Mouse (Mus musculus) midbrain, embryonic 14.5 days (tissue): ENCODE results near the gene Tead4. TPM values are rescaled to one million over a fixed set of nuclear protein-coding genes. Genes with fewer than 3 reads are reported as not detected.
"Not testable (repeated sequence)": the region's sequence is repeated elsewhere in the genome, so short reads cannot be mapped to it uniquely, and the experiment has no call there.

Experiments
- ATAC-seq: fragments of 200-750 bp; cut with Nextera tagmentation; 2 replicates; pipeline ENCODE4 v1.8.0; 2017; ENCODE audit warnings: moderate number of reproducible peaks, moderate library complexity; ENCODE audit not compliant: low FRiP score, low TSS enrichment
- DNase-seq: peaks from one replicate; pipeline ENCODE4 v3.0.0-alpha.2; 2015
- H3K27ac ChIP-seq: fragments of 300-500 bp; sonication (generic); replicated peaks from 2 replicates; pipeline ENCODE4 v1.5.1; 2014; ENCODE audit warnings: mild to moderate bottlenecking, low read depth, low read length, moderate library complexity
- H3K27me3 ChIP-seq: fragments of 300-500 bp; sonication (generic); 2 replicates; pipeline ENCODE4 v1.6.1; 2014; ENCODE audit warnings: low read length, control low read depth, mixed read lengths; ENCODE audit not compliant: control insufficient read depth, insufficient read depth
- H3K36me3 ChIP-seq: fragments of 300-500 bp; sonication (generic); 2 replicates; pipeline ENCODE4 v1.6.1; 2014; ENCODE audit warnings: low read length, control low read depth; ENCODE audit not compliant: control insufficient read depth, insufficient read depth
- H3K4me1 ChIP-seq: fragments of 300-500 bp; sonication (generic); 2 replicates; pipeline ENCODE4 v1.6.1; 2014; ENCODE audit warnings: mild to moderate bottlenecking, antibody characterized with exemption, low read length, control low read depth; ENCODE audit not compliant: control insufficient read depth, insufficient read depth
- H3K4me2 ChIP-seq: fragments of 300-500 bp; sonication (generic); 2 replicates; pipeline ENCODE4 v1.6.1; 2014; ENCODE audit warnings: mild to moderate bottlenecking, low read length, moderate library complexity
- H3K4me3 ChIP-seq: fragments of 300-500 bp; sonication (generic); replicated peaks from 2 replicates; pipeline ENCODE4 v1.5.1; 2014; ENCODE audit warnings: low read depth, low read length
- H3K9ac ChIP-seq: fragments of 300-500 bp; sonication (generic); replicated peaks from 2 replicates; pipeline ENCODE4 v1.6.1; 2014; ENCODE audit warnings: mild to moderate bottlenecking, low read length, moderate library complexity
- H3K9me3 ChIP-seq: fragments of 300-500 bp; sonication (generic); 2 replicates; pipeline ENCODE4 v1.6.1; 2016; ENCODE audit warnings: low read length, control low read depth, mixed read lengths; ENCODE audit not compliant: control insufficient read depth
- WGBS: fragments of 180-500 bp; shearing (Covaris S2); extraction: QIAGEN DNeasy Blood & Tissue Kit; methylation state at CpG from one replicate; pipeline ENCODE4 v1.1.7; 2014; 5-methylcytosine and 5-hydroxymethylcytosine counted together
- polyA plus RNA-seq: library from polyadenylated mRNA; unstranded; fragments of >200 nt; fragmentation: Nextera tagmentation; extraction: Ambion mirVana; gene quantifications from 2 replicates; pipeline ENCODE4 v1.2.1, GENCODE M21; 2014

Tead4 gene
- polyA plus RNA-seq, 1 experiment from 2014 or later = 0.55 TPM

DNA sequence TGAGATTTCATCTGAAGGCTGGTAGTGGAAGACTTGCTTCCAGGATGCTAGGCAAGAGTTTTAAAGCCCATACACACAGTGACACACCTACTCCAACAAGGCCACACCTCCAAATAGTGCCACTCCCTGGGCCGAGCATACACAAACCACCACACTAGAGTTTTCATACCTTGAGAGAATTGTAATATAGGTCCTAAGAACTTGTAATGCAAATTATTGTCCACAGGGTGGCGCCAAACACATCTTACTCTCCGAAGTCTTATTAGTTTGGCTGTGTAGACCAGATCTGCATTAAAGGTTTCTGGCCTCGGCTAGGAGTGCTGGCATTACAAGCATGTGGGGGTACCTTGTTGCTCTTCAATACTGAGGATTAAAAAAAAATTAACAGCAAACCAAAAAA is 17.7 kb upstream of the Tead4 start:
- Histone ChIP-seq H3K4me2 (no peak overlapping the region), H3K9ac (no peak overlapping the region), H3K4me1 (no peaks in the 10 kb centered on the region), H3K4me3 (no peak overlapping the region), H3K9me3 (no peaks in the 10 kb centered on the region), H3K27ac (no peak overlapping the region), H3K36me3 (peaks cover 24% of the 10 kb centered on the region), H3K27me3 (no peaks in the 10 kb centered on the region)
- peak; percentile 89 for DNase-seq
- WGBS = 11% methylated on average over 4 of the region's 4 CpGs
- no peak; the same call in 1 of the 2 replicates for ATAC-seq

GRCm38 (mm10) chr6:128315597-128315996 is 15.0 kb upstream of the Tead4 start:
- H3K27ac ChIP-seq = no peak overlapping the region
- no peak overlapping the region for H3K4me2 ChIP-seq
- H3K36me3 ChIP-seq = no peaks in the 10 kb centered on the region
- no peaks in the 10 kb centered on the region for H3K27me3 ChIP-seq
- ATAC-seq (no peak), DNase-seq (no peak)
- no peaks in the 10 kb centered on the region for H3K9me3 ChIP-seq
- H3K4me1 ChIP-seq = no peaks in the 10 kb centered on the region
- H3K4me3 ChIP-seq = no peak overlapping the region
- H3K9ac ChIP-seq = no peak overlapping the region
- 75% methylated on average over 8 of the region's 8 CpGs for WGBS

- no peaks in the 10 kb centered on the region for H3K36me3 ChIP-seq
- no peak overlapping the region for H3K9ac ChIP-seq
- H3K27ac ChIP-seq = no peak overlapping the region
- no peak for DNase-seq
- WGBS = 90% methylated on average over 6 of the region's 6 CpGs
- no peak overlapping the region for H3K4me2 ChIP-seq
- no peak overlapping the region for H3K4me3 ChIP-seq
- no peaks in the 10 kb centered on the region for H3K4me1 ChIP-seq
- H3K27me3 ChIP-seq = no peaks in the 10 kb centered on the region
- no peak for ATAC-seq
- H3K9me3 ChIP-seq = no peaks in the 10 kb centered on the region
Measured at GRCm38 (mm10) chr6:128314796-128315195, 14.2 kb upstream of the Tead4 start.

GRCm38 (mm10) chr6:128308311-128308710 is 7.7 kb upstream of the Tead4 start:
- WGBS = 27% methylated on average over 4 of the region's 4 CpGs
- Histone ChIP-seq H3K9me3 (no peaks in the 10 kb centered on the region), H3K4me2 (no peak overlapping the region), H3K27me3 (no peaks in the 10 kb centered on the region), H3K27ac (no peak overlapping the region), H3K4me1 (no peaks in the 10 kb centered on the region), H3K4me3 (no peak overlapping the region), H3K9ac (no peak overlapping the region), H3K36me3 (no peaks in the 10 kb centered on the region)
- peak; percentile 63; the same call in 1 of the 2 replicates for ATAC-seq
- peak; percentile 79 for DNase-seq

GRCm38 (mm10) chr6:128304801-128305200 is 4.2 kb upstream of the Tead4 start:
- H3K9me3 ChIP-seq = no peaks in the 10 kb centered on the region
- no peak overlapping the region for H3K27ac ChIP-seq
- no peak overlapping the region for H3K9ac ChIP-seq
- H3K4me2 ChIP-seq = no peak overlapping the region
- H3K4me3 ChIP-seq = no peak overlapping the region
- WGBS = 79% methylated on average over 4 of the region's 4 CpGs
- peaks cover 26% of the 10 kb centered on the region for H3K27me3 ChIP-seq
- no peaks in the 10 kb centered on the region for H3K36me3 ChIP-seq
- ATAC-seq = no peak
- H3K4me1 ChIP-seq = peaks cover 3% of the 10 kb centered on the region; the same call in 1 of the 2 replicates
- DNase-seq = no peak

GRCm38 (mm10) chr6:128302640-128303039 is 2.0 kb upstream of the Tead4 start:
- not testable (repeated sequence) for H3K4me3 ChIP-seq, H3K9me3 ChIP-seq, H3K27ac ChIP-seq, ATAC-seq, H3K36me3 ChIP-seq, H3K4me1 ChIP-seq, H3K9ac ChIP-seq, DNase-seq, H3K4me2 ChIP-seq
- peaks cover 46% of the 10 kb centered on the region for H3K27me3 ChIP-seq
- 71% methylated on average over 3 of the region's 3 CpGs for WGBS

DNA sequence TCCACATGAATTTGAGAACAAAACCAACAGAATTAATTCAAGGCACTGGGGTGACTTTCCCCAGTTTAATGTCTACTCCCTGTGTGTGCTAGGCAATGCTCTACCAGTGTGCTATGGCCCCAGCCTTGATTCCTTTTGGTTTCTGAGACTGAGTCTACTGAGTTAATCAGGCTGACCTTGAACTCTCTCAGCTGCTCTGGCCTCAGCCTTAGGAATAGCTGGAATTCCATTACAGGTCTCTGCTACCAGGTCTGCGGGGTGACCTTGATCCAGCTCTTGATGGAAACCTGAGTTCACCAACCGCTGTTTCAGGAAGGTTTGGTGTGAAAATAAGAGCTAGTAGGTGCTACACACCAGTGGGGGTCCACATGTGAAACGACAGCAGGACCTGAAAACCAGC is 1.3 kb upstream of the Tead4 start:
- WGBS = 88% methylated on average over 3 of the region's 3 CpGs
- no peaks in the 10 kb centered on the region for H3K9me3 ChIP-seq
- peaks cover 8% of the 10 kb centered on the region; the same call in 1 of the 2 replicates for H3K4me1 ChIP-seq
- no peak overlapping the region for H3K4me3 ChIP-seq
- no peak overlapping the region for H3K27ac ChIP-seq
- no peaks in the 10 kb centered on the region for H3K36me3 ChIP-seq
- no peak overlapping the region for H3K4me2 ChIP-seq
- peaks cover 46% of the 10 kb centered on the region for H3K27me3 ChIP-seq
- ATAC-seq = no peak
- H3K9ac ChIP-seq = no peak overlapping the region
- DNase-seq = no peak

- no peaks in the 10 kb centered on the region for H3K36me3 ChIP-seq
- H3K4me2 ChIP-seq = peak overlapping the region; percentile 100; the same call in 1 of the 2 replicates
- no peak overlapping the region for H3K27ac ChIP-seq
- no peaks in the 10 kb centered on the region for H3K9me3 ChIP-seq
- DNase-seq (no peak), ATAC-seq (no peak)
- H3K27me3 ChIP-seq = peaks cover 46% of the 10 kb centered on the region
- H3K9ac ChIP-seq = no peak overlapping the region
- 45% methylated on average over 11 of the region's 11 CpGs for WGBS
- H3K4me3 ChIP-seq = 0 out of 2 replicates have a peak overlapping the region, but pooled peaks have one; percentile 62
- peaks cover 8% of the 10 kb centered on the region; the same call in 1 of the 2 replicates for H3K4me1 ChIP-seq
Measured at GRCm38 (mm10) chr6:128301458-128301857, 835 bp upstream of the Tead4 start.

DNA sequence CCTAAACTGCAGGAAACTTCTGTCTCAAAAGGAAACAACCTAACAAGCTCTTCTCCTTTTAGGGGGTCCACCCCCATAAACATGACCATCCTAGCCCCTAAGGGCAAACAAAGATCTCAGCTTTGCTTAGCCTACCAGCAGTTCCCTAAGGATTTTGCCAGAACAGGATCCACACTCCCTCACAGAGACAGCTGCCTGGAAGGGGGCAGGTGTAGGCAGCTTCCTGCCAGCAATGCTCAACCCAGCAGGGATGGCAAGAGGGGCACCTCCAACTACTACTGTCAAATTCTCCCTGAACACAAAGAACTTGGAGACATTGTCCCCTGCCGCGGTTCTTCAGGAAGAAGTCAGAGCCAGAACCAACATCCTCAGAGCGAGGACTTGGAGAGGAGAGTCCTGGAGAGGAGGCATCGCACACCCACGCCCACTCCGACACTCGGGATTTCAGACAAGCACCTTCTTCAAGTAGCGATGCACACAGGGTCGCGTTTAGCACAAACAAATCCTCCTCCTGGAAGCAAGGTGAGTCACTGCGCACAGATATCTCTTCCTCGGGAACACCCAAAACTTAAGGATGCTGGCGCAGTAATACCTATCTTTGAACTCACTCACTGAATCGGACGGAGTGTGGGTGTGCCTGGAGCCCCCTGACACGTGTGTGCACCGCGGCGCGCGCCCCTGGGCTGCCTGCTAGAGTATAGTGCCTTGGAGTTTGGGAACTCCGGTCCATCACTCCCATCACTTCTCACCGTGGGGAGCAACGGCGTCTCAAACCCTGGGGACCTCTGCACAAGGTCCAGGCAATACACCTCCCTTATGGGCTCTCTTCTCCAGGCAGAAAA is 1.1 kb downstream of the Tead4 start:
- ATAC-seq (peak; percentile 15; the same call in 1 of the 2 replicates), DNase-seq (peak; percentile 33)
- H3K9me3 ChIP-seq = no peaks in the 10 kb centered on the region
- peak overlapping the region; percentile 100 for H3K4me2 ChIP-seq
- peaks cover 46% of the 10 kb centered on the region for H3K27me3 ChIP-seq
- peak overlapping the region; percentile 62 for H3K4me3 ChIP-seq
- H3K4me1 ChIP-seq = peaks cover 8% of the 10 kb centered on the region; the same call in 1 of the 2 replicates
- under 1% methylated on average over 25 of the region's 25 CpGs for WGBS
- no peaks in the 10 kb centered on the region for H3K36me3 ChIP-seq
- H3K27ac ChIP-seq = no peak overlapping the region
- H3K9ac ChIP-seq = peak overlapping the region; percentile 56; the same call in 1 of the 2 replicates
